In the genomic region with DNA sequence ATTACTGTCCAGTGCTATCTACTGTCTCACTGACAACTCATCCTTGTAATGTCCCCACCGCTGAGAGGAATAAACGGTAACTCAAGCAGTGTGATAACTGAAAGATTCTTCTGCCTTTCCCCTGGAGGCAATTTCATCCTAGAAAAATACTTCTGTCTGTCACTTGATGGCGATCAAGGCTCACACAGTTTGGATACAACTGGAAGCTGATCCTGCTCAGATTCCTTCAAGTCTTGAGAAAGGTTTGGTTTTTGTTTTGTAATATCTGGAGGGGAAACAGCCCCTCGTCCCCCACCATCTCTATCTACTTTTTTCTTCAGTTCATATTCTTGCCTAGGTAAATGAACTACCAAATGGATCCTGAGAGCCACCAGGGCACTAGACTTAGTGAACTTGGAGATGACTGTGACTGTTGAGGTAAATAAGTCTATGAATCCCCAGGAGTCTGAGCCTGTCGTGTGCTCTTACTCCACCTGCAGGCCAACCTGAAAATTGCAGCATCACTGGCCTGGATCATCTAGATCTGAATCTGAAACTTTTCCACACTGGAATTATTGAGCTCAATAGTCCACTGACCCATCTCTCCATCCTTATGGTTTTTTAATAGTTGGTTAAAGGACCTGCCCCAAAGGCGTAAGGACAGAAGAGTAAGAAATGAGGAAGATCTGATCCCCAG, we compare ENCODE assay signal across 8 mouse cellular contexts. TPM values are rescaled to one million over a fixed set of nuclear protein-coding genes. Genes with fewer than 3 reads are reported as not detected.
DNase-seq lines count a peak whose midpoint lies in the region; ATAC-seq and TF ChIP-seq lines count a peak whose summit lies in the region.
"Had no signal": no experiment of that assay in that cellular context is flagged by ENCODE, and none has a peak within 500 bp of the region (broad histone marks: within the 10 kb centered on the region; RNA-seq: fewer than 3 reads in every experiment).

No protein-coding gene starts in this region.

- no peak overlapping the region for H3K27ac ChIP-seq in kidney, adult 2 months (ENCODE audit: insufficient read depth, low read depth, low read length)
- H3K27ac ChIP-seq in kidney, embryonic 15.5 days = no peak overlapping the region
- H3K27ac ChIP-seq in limb, embryonic 14.5 days (replicated peaks; ENCODE audit: low read depth, low read length) = no peak overlapping the region

- H3K27me3 ChIP-seq in kidney, adult 2 months (replicated peaks; ENCODE audit: control insufficient read depth, insufficient read depth, low read length) = no peaks in the 10 kb centered on the region
- 0 out of 2 replicates have a peak, but pooled peaks cover 4% of the 10 kb centered on the region for H3K27me3 ChIP-seq in kidney, embryonic 15.5 days
- H3K27me3 ChIP-seq in limb, embryonic 14.5 days (ENCODE audit: control insufficient read depth, insufficient read depth, low read length) = no peaks in the 10 kb centered on the region

- H3K9me3 ChIP-seq in kidney, embryonic 15.5 days (replicated peaks) = no peaks in the 10 kb centered on the region
- H3K9me3 ChIP-seq in limb, embryonic 14.5 days (ENCODE audit: control insufficient read depth, low read length) = no peaks in the 10 kb centered on the region

- H3K4me2 ChIP-seq in kidney, embryonic 15.5 days = no peak overlapping the region
- H3K4me2 ChIP-seq in limb, embryonic 14.5 days (replicated peaks; ENCODE audit: low read depth, low read length, severe bottlenecking) = no peak overlapping the region

- no peaks in the 10 kb centered on the region for H3K4me1 ChIP-seq in kidney, adult 2 months (ENCODE audit: control insufficient read depth, insufficient read depth, low read length)
- no peaks in the 10 kb centered on the region for H3K4me1 ChIP-seq in kidney, embryonic 15.5 days
- H3K4me1 ChIP-seq in limb, embryonic 14.5 days (ENCODE audit: control insufficient read depth, insufficient read depth, low read length) = no peaks in the 10 kb centered on the region

- 53% methylated on average over 6 of the region's 6 CpGs for WGBS in kidney, adult 2 months
- 49% methylated on average over 6 of the region's 6 CpGs for WGBS in kidney, embryonic 15.5 days
- 52% methylated on average over 6 of the region's 6 CpGs for WGBS in limb, embryonic 14.5 days

- no peak for TF ChIP-seq POLR2A in kidney, adult 2 months (IDR thresholded peaks at IDR 0.05; ENCODE audit: low read depth, low read length)
- TF ChIP-seq POLR2A in limb, embryonic 14.5 days (IDR thresholded peaks at IDR 0.05; ENCODE audit: borderline replicate concordance, extremely low read depth, insufficient read depth, insufficient read length) = no peak

- peak; percentile 59 for TF ChIP-seq CTCF in kidney, adult 2 months (conservative IDR thresholded peaks at IDR 0.05; ENCODE audit: insufficient read depth, insufficient read length, low read depth, low read length)

- no peak for ATAC-seq in kidney, embryonic 15.5 days (replicated peaks; ENCODE audit: low FRiP score)
- no peak for ATAC-seq in limb, embryonic 14.5 days (ENCODE audit: low FRiP score, low read depth)

- peak; percentile 10 for DNase-seq in kidney, adult 2 months
- DNase-seq in ES-CJ7 (ENCODE audit: low read depth, low spot score) = peak; percentile 54
- peak; percentile 16 for DNase-seq in WW6 (ENCODE audit: low read depth, low spot score)
- DNase-seq in forelimb bud, embryonic 11.5 days (ENCODE audit: low read depth, low spot score) = peak; percentile 53
- peak; percentile 14 for DNase-seq in limb, embryonic 14.5 days (ENCODE audit: low spot score)
- DNase-seq in thymus, postnatal 25 days = peak; percentile 5

- H3K9ac ChIP-seq in kidney, embryonic 15.5 days = no peak overlapping the region
- no peak overlapping the region for H3K9ac ChIP-seq in limb, embryonic 14.5 days (ENCODE audit: low read depth, low read length, severe bottlenecking)

- no peak overlapping the region for H3K4me3 ChIP-seq in kidney, adult 2 months (ENCODE audit: insufficient read depth, low read depth, low read length)
- H3K4me3 ChIP-seq in kidney, embryonic 15.5 days (replicated peaks) = no peak overlapping the region
- H3K4me3 ChIP-seq in limb, embryonic 14.5 days (replicated peaks; ENCODE audit: low read length) = no peak overlapping the region

- H3K36me3 ChIP-seq in kidney, adult 2 months (ENCODE audit: control insufficient read depth, insufficient read depth, low read length) = no peaks in the 10 kb centered on the region
- no peaks in the 10 kb centered on the region for H3K36me3 ChIP-seq in kidney, embryonic 15.5 days
- H3K36me3 ChIP-seq in limb, embryonic 14.5 days (ENCODE audit: control insufficient read depth, insufficient read depth, low read length) = no peaks in the 10 kb centered on the region

RNA-seq across cellular contexts. Expression of a gene that starts 30.4 kb away (rescaled TPM):
- 0.08 TPM in 1 of 2 replicates, not detected in the other for polyA plus RNA-seq in kidney, adult 2 months (2012; rRNA removed)
- 0.19 TPM in 1 of 2 replicates, not detected in the other for polyA plus RNA-seq in kidney, embryonic 15.5 days (2015; fragmentation: Nextera tagmentation; extraction: Ambion mirVana)
- polyA plus RNA-seq in limb, embryonic 14.5 days (2012; rRNA removed) = not detected in 2 replicates
- polyA plus RNA-seq in limb, embryonic 14.5 days (2014; fragmentation: Nextera tagmentation; extraction: Ambion mirVana) = not detected in 2 replicates
- polyA plus RNA-seq: lung, embryonic 16.5 days had no signal
